Mouse (Mus musculus) right cerebral cortex, adult 2 months (tissue): ENCODE data around the gene Zfp712.

Source experiments
- DNase-seq, 2 experiments: peaks; one replicate each; pipeline ENCODE4 v3.0.0; 2021 to 2022; ENCODE audit warnings: low spot score in 2 of 2

Gene Zfp712

GRCm38 (mm10) chr13:67060786-67061358 lies at the start of gene Zfp712:
TSS of gene Zfp712 (minus strand) at chr13:67061170.
- DNase-seq: peak; percentile 94 to 98

- peak in 1 of 2 experiments; percentile 67 for DNase-seq
Measured at GRCm38 (mm10) chr13:67108821-67109206, 47.8 kb upstream of the Zfp712 start.

GRCm38 (mm10) chr13:67108194-67108820 lies 47.3 kb upstream of the Zfp712 start, which contains the start of gene Gm28557:
TSS of gene Gm28557 (minus strand) at chr13:67108604.
- DNase-seq: peak; percentile 97

- DNase-seq: no peak
Measured at GRCm38 (mm10) chr13:67107681-67108080, 46.7 kb upstream of the Zfp712 start.

- DNase-seq: no peak
Measured at GRCm38 (mm10) chr13:67097876-67098275, 36.9 kb upstream of the Zfp712 start, which contains the start of gene Zfp708. TSS of gene Zfp708 (minus strand) at chr13:67097976.

- DNase-seq: no peak
Measured at GRCm38 (mm10) chr13:67090154-67090553, 29.2 kb upstream of the Zfp712 start.

GRCm38 (mm10) chr13:67081946-67082345 lies 21.0 kb upstream of the Zfp712 start:
- no peak for DNase-seq

GRCm38 (mm10) chr13:67081142-67081713 lies 20.3 kb upstream of the Zfp712 start:
- DNase-seq: peak; percentile 64 to 77

GRCm38 (mm10) chr13:67077244-67077643 lies 16.3 kb upstream of the Zfp712 start:
- DNase-seq: no peak

GRCm38 (mm10) chr13:67072786-67073185 lies 11.8 kb upstream of the Zfp712 start:
- no peak for DNase-seq

- DNase-seq: no peak
Measured at GRCm38 (mm10) chr13:67065386-67065785, 4.4 kb upstream of the Zfp712 start.

GRCm38 (mm10) chr13:67062427-67062826 lies 1.5 kb upstream of the Zfp712 start:
- DNase-seq: no peak

GRCm38 (mm10) chr13:67060161-67060785 lies 697 bp downstream of the Zfp712 start:
- DNase-seq: no peak
